Mouse (Mus musculus) forebrain, postnatal 0 days (tissue): ENCODE measurements around the gene Phactr2. TPM values are rescaled to one million over a fixed set of nuclear protein-coding genes. Genes with fewer than 3 reads are reported as not detected.

Experiments used
- ATAC-seq: fragments of 200-750 bp; cut with Nextera tagmentation; 2 replicates; pipeline ENCODE4 v1.8.0; 2017; ENCODE audit warnings: mild to moderate bottlenecking, moderate library complexity
- DNase-seq: peaks from one replicate; pipeline ENCODE4 v3.0.0-alpha.2; 2015
- H3K27ac ChIP-seq: fragments of 300-500 bp; sonication (generic); 2 replicates; pipeline ENCODE4 v1.5.1; 2014; ENCODE audit warnings: low read depth, mild to moderate bottlenecking, antibody characterized with exemption, low read length, moderate library complexity, mixed read lengths
- H3K27me3 ChIP-seq: fragments of 300-500 bp; sonication (generic); 2 replicates; pipeline ENCODE4 v1.6.1; 2014; ENCODE audit warnings: mild to moderate bottlenecking, low read length, mixed read lengths; ENCODE audit not compliant: insufficient read depth
- H3K36me3 ChIP-seq: fragments of 300-500 bp; sonication (generic); 2 replicates; pipeline ENCODE4 v1.6.1; 2014; ENCODE audit warnings: mild to moderate bottlenecking, moderate library complexity; ENCODE audit not compliant: insufficient read depth
- H3K4me1 ChIP-seq: fragments of 300-500 bp; sonication (generic); 2 replicates; pipeline ENCODE4 v1.6.1; 2014; ENCODE audit warnings: antibody characterized with exemption; ENCODE audit not compliant: insufficient read depth
- H3K4me2 ChIP-seq: fragments of 300-500 bp; sonication (generic); 2 replicates; pipeline ENCODE4 v1.6.1; 2014; ENCODE audit warnings: low read depth, mild to moderate bottlenecking, moderate library complexity
- H3K4me3 ChIP-seq: fragments of 300-500 bp; sonication (generic); 2 replicates; pipeline ENCODE4 v1.5.1; 2014; ENCODE audit warnings: low read depth, low read length, mixed read lengths
- H3K9ac ChIP-seq: fragments of 300-500 bp; sonication (generic); 2 replicates; pipeline ENCODE4 v1.6.1; 2014; ENCODE audit warnings: mild to moderate bottlenecking
- H3K9me3 ChIP-seq: fragments of 300-500 bp; sonication (generic); 2 replicates; pipeline ENCODE4 v1.6.1; 2016; ENCODE audit warnings: low read length
- CTCF ChIP-seq: sonication (generic); IDR thresholded peaks from 2 replicates; pipeline ENCODE4 v1.5.1; 2016; ENCODE audit warnings: antibody characterized with exemption, control low read depth, low read depth
- WGBS: fragments of 180-500 bp; shearing (Covaris S2); extraction: QIAGEN DNeasy Blood & Tissue Kit; methylation state at CpG from one replicate; pipeline ENCODE4 v1.1.7; 2014; 5-methylcytosine and 5-hydroxymethylcytosine counted together
- polyA plus RNA-seq: library from polyadenylated mRNA; unstranded; fragments of >200 nt; fragmentation: Nextera tagmentation; extraction: Ambion mirVana; gene quantifications from 2 replicates; pipeline ENCODE4 v1.2.1, GENCODE M21; 2015
- total RNA-seq: library from RNA; depleted of rRNA; stranded (reverse); fragments of >200 nt; gene quantifications from 2 replicates; pipeline ENCODE4 v1.2.3, GENCODE M21; 2014

The Phactr2 gene
- total and polyA plus RNA-seq, 2 experiments from 2014 or later: 8.1 to 10.5 TPM

DNA sequence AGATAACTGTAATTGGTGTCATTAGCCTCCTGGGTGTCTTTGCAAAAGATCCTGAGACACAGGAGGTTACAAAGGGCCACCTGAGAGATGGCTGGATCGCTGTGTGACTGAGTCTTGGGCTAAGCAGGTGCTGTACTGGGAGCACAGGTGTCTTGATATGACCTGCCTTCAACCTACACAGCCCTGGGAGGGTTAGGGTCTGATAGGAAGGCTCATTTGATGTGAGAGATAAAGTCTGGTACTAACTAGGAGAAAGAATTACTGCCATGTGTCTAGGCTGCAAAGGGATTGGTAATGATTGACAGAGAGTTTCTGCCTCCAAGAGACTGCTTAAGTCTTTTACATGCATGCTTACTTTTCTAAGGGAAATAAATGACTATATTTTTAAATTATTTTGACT lies 254.2 kb downstream of the Phactr2 start:
- Histone ChIP-seq H3K4me1 (no peaks in the 10 kb centered on the region), H3K9me3 (no peaks in the 10 kb centered on the region), H3K9ac (no peak overlapping the region), H3K4me2 (no peak overlapping the region), H3K36me3 (no peaks in the 10 kb centered on the region), H3K27me3 (no peaks in the 10 kb centered on the region), H3K27ac (no peak overlapping the region), H3K4me3 (no peak overlapping the region)
- 76% methylated on average over 1 of the region's 1 CpGs for WGBS
- DNase-seq (no peak), ATAC-seq (no peak)
- TF ChIP-seq CTCF: no peak

DNA sequence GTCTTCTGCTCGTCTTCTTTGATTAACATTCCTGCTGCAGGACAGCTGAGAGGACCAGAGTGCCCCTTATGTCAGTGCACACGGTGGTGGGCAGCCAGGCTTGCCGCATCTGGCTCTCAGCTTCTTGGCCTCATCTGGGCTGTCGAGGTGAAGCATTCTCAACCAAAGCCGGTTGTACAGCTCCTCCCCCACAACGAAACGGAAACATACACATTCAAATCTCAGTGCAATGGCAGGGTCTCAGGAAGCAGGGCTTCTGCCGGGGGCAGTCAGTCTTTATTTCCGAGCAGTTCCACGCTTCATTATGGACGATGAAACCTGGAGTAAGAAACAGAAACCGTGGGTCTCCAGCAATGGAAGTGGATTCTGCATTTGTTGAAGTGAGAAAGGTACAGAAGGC lies 260.3 kb downstream of the Phactr2 start:
- no peaks in the 10 kb centered on the region for H3K36me3 ChIP-seq
- ATAC-seq: no peak
- no peaks in the 10 kb centered on the region for H3K4me1 ChIP-seq
- H3K4me3 ChIP-seq: no peak overlapping the region
- no peak overlapping the region for H3K9ac ChIP-seq
- no peak for TF ChIP-seq CTCF
- H3K4me2 ChIP-seq: no peak overlapping the region
- H3K9me3 ChIP-seq: no peaks in the 10 kb centered on the region
- WGBS: 82% methylated on average over 12 of the region's 12 CpGs
- no peak for DNase-seq
- H3K27ac ChIP-seq: no peak overlapping the region
- H3K27me3 ChIP-seq: no peaks in the 10 kb centered on the region

GRCm38 (mm10) chr10:13212829-13213228 lies 261.4 kb downstream of the Phactr2 start:
- H3K9ac ChIP-seq: no peak overlapping the region
- no peaks in the 10 kb centered on the region for H3K9me3 ChIP-seq
- 75% methylated on average over 6 of the region's 6 CpGs for WGBS
- H3K4me3 ChIP-seq: no peak overlapping the region
- ATAC-seq (no peak), DNase-seq (no peak)
- no peak overlapping the region for H3K4me2 ChIP-seq
- H3K27me3 ChIP-seq: no peaks in the 10 kb centered on the region
- H3K36me3 ChIP-seq: no peaks in the 10 kb centered on the region
- H3K4me1 ChIP-seq: no peaks in the 10 kb centered on the region
- no peak overlapping the region for H3K27ac ChIP-seq
- TF ChIP-seq CTCF: no peak

GRCm38 (mm10) chr10:13212326-13212725 lies 261.9 kb downstream of the Phactr2 start:
- TF ChIP-seq CTCF: no peak
- DNase-seq (no peak), ATAC-seq (no peak)
- Histone ChIP-seq H3K9ac (no peak overlapping the region), H3K27ac (no peak overlapping the region), H3K4me1 (no peaks in the 10 kb centered on the region), H3K4me2 (no peak overlapping the region), H3K9me3 (no peaks in the 10 kb centered on the region), H3K4me3 (no peak overlapping the region), H3K36me3 (no peaks in the 10 kb centered on the region), H3K27me3 (no peaks in the 10 kb centered on the region)
- WGBS: 46% methylated on average over 9 of the region's 9 CpGs

- H3K9ac ChIP-seq: no peak overlapping the region
- no peak for TF ChIP-seq CTCF
- no peak overlapping the region for H3K27ac ChIP-seq
- no peaks in the 10 kb centered on the region for H3K9me3 ChIP-seq
- no peak overlapping the region for H3K4me2 ChIP-seq
- H3K27me3 ChIP-seq: no peaks in the 10 kb centered on the region
- H3K4me3 ChIP-seq: no peak overlapping the region
- no peaks in the 10 kb centered on the region for H3K36me3 ChIP-seq
- no peaks in the 10 kb centered on the region for H3K4me1 ChIP-seq
- ATAC-seq (no peak), DNase-seq (no peak)
- WGBS: 66% methylated on average over 8 of the region's 8 CpGs
These were observed 264.1 kb downstream of the Phactr2 start for GRCm38 (mm10) chr10:13209930-13210637.

GRCm38 (mm10) chr10:13209506-13209905 lies 264.7 kb downstream of the Phactr2 start:
- Histone ChIP-seq H3K9ac (no peak overlapping the region), H3K27me3 (no peaks in the 10 kb centered on the region), H3K27ac (no peak overlapping the region), H3K4me2 (no peak overlapping the region), H3K4me3 (no peak overlapping the region), H3K36me3 (no peaks in the 10 kb centered on the region), H3K9me3 (no peaks in the 10 kb centered on the region), H3K4me1 (no peaks in the 10 kb centered on the region)
- 47% methylated on average over 3 of the region's 3 CpGs for WGBS
- DNase-seq (no peak), ATAC-seq (no peak)
- TF ChIP-seq CTCF: no peak

DNA sequence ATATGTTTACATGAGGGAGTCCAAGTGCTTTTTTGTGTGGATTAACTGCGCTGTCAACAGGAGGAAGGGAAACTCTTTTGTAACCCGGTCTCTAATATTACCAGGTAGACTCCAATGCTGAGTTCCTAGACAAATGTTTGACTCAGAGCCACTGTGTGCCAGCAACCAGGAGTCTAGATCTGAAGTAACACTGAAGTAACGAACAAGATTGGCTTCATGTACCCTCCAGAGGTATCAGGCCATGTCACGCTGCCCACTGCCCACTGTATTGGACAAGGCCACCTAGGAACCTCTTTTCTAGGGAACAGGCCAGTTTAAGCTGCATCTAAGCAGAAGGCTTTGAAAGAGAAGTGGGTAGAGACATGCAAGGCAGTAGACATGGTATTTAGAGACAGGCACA lies 265.2 kb downstream of the Phactr2 start:
- H3K4me2 ChIP-seq: no peak overlapping the region
- no peak overlapping the region for H3K9ac ChIP-seq
- H3K9me3 ChIP-seq: no peaks in the 10 kb centered on the region
- no peak overlapping the region for H3K4me3 ChIP-seq
- no peaks in the 10 kb centered on the region for H3K4me1 ChIP-seq
- H3K36me3 ChIP-seq: no peaks in the 10 kb centered on the region
- no peak for DNase-seq
- 85% methylated on average over 4 of the region's 4 CpGs for WGBS
- H3K27ac ChIP-seq: no peak overlapping the region
- no peaks in the 10 kb centered on the region for H3K27me3 ChIP-seq
- ATAC-seq: no peak
- TF ChIP-seq CTCF: no peak
